Mouse (Mus musculus) mouse trophoblast stem cell (cell line): ENCODE results near the gene Scd1.

Source experiments
- in situ Hi-C, 2 experiments: fragments of 300-500 bp; cut with MseI, MboI; formaldehyde crosslinking; loops; 2 replicates in 1 of 2; 3 replicates in 1 of 2; pipeline ENCODE4 v1.15.1; 2025

The Scd1 gene

GRCm38 (mm10) chr19:44407341-44408222 is at the start of gene Scd1:
TSS of gene Scd1 (minus strand) at chr19:44407879.
- in situ Hi-C loops: no loop called here

GRCm38 (mm10) chr19:44455356-44455755 is 47.7 kb upstream of the Scd1 start:
- in situ Hi-C loops: no loop called here

GRCm38 (mm10) chr19:44454862-44455261 is 47.2 kb upstream of the Scd1 start:
- in situ Hi-C loops: no loop called here

- in situ Hi-C loops: no loop called here
These were observed 40.2 kb upstream of the Scd1 start for GRCm38 (mm10) chr19:44447927-44448326.

- in situ Hi-C loops: no loop called here
These were observed 38.1 kb upstream of the Scd1 start for GRCm38 (mm10) chr19:44445755-44446154.

- in situ Hi-C loops: no loop called here
These were observed 31.6 kb upstream of the Scd1 start for GRCm38 (mm10) chr19:44439302-44439701.

GRCm38 (mm10) chr19:44437975-44438374 is 30.3 kb upstream of the Scd1 start:
- in situ Hi-C loops: no loop called here

GRCm38 (mm10) chr19:44432084-44432483 is 24.4 kb upstream of the Scd1 start:
- in situ Hi-C loops: no loop called here

GRCm38 (mm10) chr19:44427721-44428120 is 20.0 kb upstream of the Scd1 start:
- in situ Hi-C loops: no loop called here

- in situ Hi-C loops: no loop called here
These were observed 14.5 kb upstream of the Scd1 start for GRCm38 (mm10) chr19:44422051-44422631.

- in situ Hi-C loops: loop anchor here (5.0 kb wide), 1 partner anchor 47 kb away; no protein-coding TSS in a partner anchor
These were observed 11.9 kb upstream of the Scd1 start for GRCm38 (mm10) chr19:44419530-44419929.

- in situ Hi-C loops: loop anchor here (5.0 kb wide), 1 partner anchor 47 kb away; no protein-coding TSS in a partner anchor
These were observed 11.3 kb upstream of the Scd1 start for GRCm38 (mm10) chr19:44418945-44419344.

- in situ Hi-C loops: loop anchor here (5.0 kb wide), 1 partner anchor 46 kb away; no protein-coding TSS in a partner anchor
These were observed 10.9 kb upstream of the Scd1 start for GRCm38 (mm10) chr19:44418544-44418943.

- in situ Hi-C loops: loop anchor here (5.0 kb wide), 1 partner anchor 46 kb away; no protein-coding TSS in a partner anchor
These were observed 10.4 kb upstream of the Scd1 start for GRCm38 (mm10) chr19:44418061-44418460.

- in situ Hi-C loops: loop anchor here (5.0 kb wide), 1 partner anchor 45 kb away; no protein-coding TSS in a partner anchor
These were observed 9.8 kb upstream of the Scd1 start for GRCm38 (mm10) chr19:44417448-44417847.

GRCm38 (mm10) chr19:44416240-44416639 is 8.6 kb upstream of the Scd1 start:
- in situ Hi-C loops: loop anchor here (5.0 kb wide), 1 partner anchor 44 kb away; no protein-coding TSS in a partner anchor

GRCm38 (mm10) chr19:44415464-44415863 is 7.8 kb upstream of the Scd1 start:
- in situ Hi-C loops: loop anchor here (5.0 kb wide), 1 partner anchor 43 kb away; no protein-coding TSS in a partner anchor

- in situ Hi-C loops: no loop called here
These were observed 2.8 kb upstream of the Scd1 start for GRCm38 (mm10) chr19:44410269-44410992.

GRCm38 (mm10) chr19:44408595-44408994 is 916 bp upstream of the Scd1 start:
- in situ Hi-C loops: no loop called here

- in situ Hi-C loops: no loop called here
These were observed 505 bp upstream of the Scd1 start for GRCm38 (mm10) chr19:44408223-44408545.

GRCm38 (mm10) chr19:44403546-44403945 is 4.1 kb downstream of the Scd1 start:
- in situ Hi-C loops: no loop called here
